Mouse (Mus musculus) left cerebral cortex, postnatal 4 days (tissue): ENCODE measurements around the gene Pcsk2. TPM values are rescaled to one million over a fixed set of nuclear protein-coding genes. Genes with fewer than 3 reads are reported as not detected.

Source experiments
- DNase-seq: peaks from one replicate; pipeline ENCODE4 v3.0.0-alpha.2; 2022
- intact Hi-C: fragments of 180-260 bp; cut with DNase I; formaldehyde crosslinking; loops from one replicate; pipeline ENCODE4 v1.15.1; 2025
- total RNA-seq, 2 experiments: library from RNA; stranded (reverse); gene quantifications; 2 replicates each; pipeline ENCODE4 v1.2.3; 2021

Pcsk2 gene
- total RNA-seq, 2 experiments from 2014 or later, result 88.0 to 94.7 TPM

DNA sequence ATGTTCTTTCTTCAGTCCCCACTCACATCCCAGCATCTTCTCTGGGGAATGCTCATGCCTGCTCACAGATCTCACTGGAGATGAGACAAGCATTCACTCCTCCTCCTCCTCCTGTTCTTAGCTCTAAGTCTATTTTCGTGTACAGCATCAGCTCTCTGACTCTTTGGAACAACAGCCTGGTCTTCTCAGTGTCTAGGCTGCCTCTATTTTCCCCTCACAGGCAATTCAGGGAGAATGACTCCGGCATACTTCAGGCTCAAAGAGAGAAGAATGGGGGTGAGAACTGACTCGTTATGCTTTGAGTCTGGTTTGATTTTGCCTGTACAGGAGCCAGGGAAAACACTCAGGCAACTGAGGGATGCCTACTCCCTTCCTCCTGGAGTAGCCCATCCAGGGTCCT, 78.0 kb downstream of the Pcsk2 start:
- intact Hi-C loops, result no loop called here
- no peak for DNase-seq

GRCm38 (mm10) chr2:143643305-143643704, 97.3 kb downstream of the Pcsk2 start:
- no peak for DNase-seq

DNA sequence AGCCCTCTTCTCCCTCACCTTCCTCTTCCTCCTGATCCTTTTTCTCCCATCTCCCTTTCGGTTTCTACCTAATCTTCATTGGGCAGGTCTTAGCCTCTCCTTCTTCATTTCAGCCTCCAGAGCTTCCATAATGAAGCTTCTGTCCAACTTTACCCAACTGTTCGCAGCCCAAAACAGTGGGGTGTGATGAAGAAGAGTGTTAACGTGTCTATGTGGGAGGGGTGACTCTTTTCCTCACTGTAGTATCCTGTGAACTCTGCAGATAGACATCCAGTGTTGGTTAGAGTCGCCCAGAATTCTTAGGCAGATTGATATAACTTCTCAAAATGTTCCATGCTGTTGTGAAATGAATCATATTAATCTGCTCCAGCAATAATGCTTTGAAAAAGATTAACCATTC, 98.4 kb downstream of the Pcsk2 start:
- intact Hi-C loops, result no loop called here
- no peak for DNase-seq

More at GRCm38 (mm10) chr2:143643305-143643704, 97.3 kb downstream of the Pcsk2 start:
- intact Hi-C loops, result no loop called here

- intact Hi-C loops, result no loop called here
- no peak for DNase-seq
These were observed 100.0 kb downstream of the Pcsk2 start for GRCm38 (mm10) chr2:143646001-143646400.

GRCm38 (mm10) chr2:143654621-143655020, 108.7 kb downstream of the Pcsk2 start:
- DNase-seq, result no peak
- intact Hi-C loops, result no loop called here

DNA sequence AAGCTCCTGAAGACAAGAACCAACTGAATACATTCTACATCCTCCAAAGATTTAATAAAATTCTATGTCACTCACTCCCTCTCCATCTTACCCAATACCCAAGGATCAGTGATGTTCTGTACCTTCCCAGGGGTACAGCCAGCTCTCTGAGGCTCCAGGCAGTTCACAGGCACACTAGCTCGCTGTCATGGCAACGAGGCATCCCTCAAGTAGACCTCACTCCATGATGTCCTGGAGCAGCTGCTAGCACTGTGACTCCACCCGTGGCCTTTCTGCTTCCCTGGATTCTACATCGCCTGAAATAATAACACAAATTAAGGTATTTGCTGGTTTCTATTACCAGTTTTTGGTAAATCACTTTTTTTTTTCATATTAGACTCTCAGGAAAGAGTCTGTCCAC, 111.0 kb downstream of the Pcsk2 start:
- intact Hi-C loops, result no loop called here
- peak; percentile 50 for DNase-seq

DNA sequence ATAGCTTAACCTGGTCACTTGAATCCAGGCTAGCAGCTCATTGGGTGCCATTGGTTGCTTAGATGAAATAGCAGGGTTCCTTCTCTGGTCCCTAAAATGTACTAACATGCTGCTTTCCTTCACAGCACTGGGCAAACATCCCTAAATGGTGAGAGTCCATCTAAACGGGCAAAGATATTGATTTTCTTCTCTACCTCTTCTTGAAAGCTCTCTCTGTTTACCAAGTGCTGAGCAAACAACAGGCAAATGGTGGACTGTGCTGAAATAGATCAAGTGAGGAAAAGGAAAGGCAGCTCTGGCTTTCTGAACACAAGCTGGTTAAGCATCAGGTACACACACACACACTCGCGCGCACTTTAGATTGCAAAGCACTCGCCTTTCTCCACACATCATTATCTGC, 120.8 kb downstream of the Pcsk2 start:
- intact Hi-C loops, result no loop called here

DNA sequence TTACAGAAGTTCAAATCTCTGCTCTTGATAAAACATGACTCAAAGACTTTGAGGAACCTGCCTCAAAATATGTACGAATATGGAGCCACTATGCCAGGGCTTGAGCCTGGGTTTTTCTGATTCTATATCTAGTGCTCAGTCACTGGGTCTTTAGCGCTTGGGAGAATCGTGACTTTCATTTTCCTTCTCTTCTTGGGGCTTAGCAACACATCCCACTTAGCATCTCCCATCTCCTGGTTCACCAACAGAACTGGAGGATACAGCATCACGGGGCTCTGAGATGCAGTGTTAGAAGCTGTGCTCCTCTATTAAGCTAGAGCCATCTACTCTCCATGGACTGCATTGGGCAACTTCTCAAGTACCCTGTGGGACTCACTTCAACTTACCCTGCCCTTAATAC, 131.9 kb downstream of the Pcsk2 start:
- no peak for DNase-seq
- intact Hi-C loops, result no loop called here

More for the DNA sequence above, 120.8 kb downstream of the Pcsk2 start:
- DNase-seq, result no peak

DNA sequence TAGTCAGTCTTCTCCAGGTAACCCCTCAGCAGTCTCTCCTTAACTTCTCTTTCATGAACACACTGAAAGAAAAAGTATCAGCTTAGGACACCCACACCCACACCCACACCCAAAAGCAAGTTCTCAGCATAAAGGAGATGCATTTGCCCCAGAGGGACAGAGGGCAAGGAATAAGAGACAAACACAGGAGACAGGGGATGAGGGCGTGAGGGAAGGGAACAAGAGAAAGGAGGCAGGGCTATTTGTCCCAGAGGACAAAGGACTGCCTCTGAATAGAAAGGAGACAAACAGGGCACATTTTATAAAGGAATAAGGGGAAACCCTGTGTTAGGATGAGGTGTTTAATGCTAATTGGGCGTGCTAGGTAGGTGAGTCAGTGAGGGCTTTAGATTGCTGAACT, 133.6 kb downstream of the Pcsk2 start:
- DNase-seq, result no peak
- intact Hi-C loops, result no loop called here

GRCm38 (mm10) chr2:143681873-143682555, 136.1 kb downstream of the Pcsk2 start:
- DNase-seq, result no peak
- intact Hi-C loops, result no loop called here

DNA sequence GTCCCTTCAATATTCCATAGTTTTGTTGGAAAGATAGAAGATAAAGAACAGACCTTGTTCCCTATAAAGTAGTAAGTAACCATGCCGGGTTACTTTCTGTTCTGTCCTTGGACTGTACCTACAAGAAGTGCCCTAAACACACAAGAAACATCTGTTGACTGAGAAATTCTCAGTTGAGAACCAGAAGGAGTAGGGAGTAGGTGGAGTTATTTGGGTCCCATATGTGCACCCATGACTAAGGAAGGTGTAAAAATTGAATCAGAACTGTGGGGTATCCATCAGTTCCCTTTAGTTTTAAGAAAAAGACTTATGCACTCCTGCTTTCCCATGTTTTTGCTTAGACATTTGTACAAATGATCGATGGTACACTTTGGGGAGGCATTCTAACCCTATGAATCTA, 137.6 kb downstream of the Pcsk2 start:
- intact Hi-C loops, result no loop called here

DNA sequence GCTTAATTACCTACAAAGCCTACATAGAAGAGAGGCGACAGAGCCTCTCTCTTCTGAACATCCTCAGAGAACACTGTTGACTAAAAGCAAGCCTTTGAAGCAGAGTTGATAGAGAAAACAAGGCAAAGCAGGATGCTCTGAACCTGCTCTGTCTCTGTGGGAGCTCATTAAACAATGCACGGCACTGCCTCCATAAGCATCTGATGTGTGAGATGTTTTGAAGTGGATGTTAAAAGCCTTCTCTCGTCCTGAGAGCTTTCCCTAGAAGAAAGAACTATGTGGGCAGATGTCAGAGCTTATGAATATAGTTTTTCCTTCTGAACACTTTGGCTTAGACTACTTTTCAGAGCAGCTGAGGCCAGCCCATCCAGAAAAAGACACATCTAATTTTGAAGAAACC, 145.3 kb downstream of the Pcsk2 start:
- intact Hi-C loops, result no loop called here
- no peak for DNase-seq

More for the DNA sequence above, 137.6 kb downstream of the Pcsk2 start:
- DNase-seq, result no peak

DNA sequence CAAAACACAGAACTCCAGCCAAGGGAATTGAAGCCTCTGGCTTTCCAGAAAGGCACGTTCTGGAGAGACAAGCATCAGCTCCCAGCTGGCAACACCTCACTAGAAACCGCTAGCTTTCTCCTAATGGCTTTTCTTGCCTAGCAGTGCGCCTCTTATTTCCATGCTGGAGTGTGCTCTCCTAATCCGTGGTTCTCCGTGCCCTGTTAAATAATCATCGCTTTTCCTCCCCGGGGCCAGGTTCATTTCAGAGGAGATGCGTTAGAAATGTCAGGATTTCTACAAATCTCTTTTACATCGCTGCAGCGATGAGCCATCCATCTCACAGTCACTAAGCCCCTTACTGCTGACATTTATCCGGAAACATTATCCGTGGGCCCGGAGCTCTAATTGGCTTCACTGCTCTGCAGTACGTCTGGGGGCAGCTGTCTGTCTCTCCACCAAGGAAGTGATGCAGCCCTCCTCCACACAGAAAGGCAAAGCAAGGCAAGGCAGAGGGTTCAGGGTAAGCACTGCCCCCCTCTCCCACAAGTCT, 150.1 kb downstream of the Pcsk2 start:
- intact Hi-C loops, result no loop called here

GRCm38 (mm10) chr2:143696704-143697103, 150.7 kb downstream of the Pcsk2 start:
- no peak for DNase-seq

More for the DNA sequence above, 150.1 kb downstream of the Pcsk2 start:
- no peak for DNase-seq

GRCm38 (mm10) chr2:143701141-143701540, 155.2 kb downstream of the Pcsk2 start:
- DNase-seq, result peak; percentile 46
- intact Hi-C loops, result no loop called here

More at GRCm38 (mm10) chr2:143696704-143697103, 150.7 kb downstream of the Pcsk2 start:
- intact Hi-C loops, result no loop called here

GRCm38 (mm10) chr2:143702931-143703344, 157.0 kb downstream of the Pcsk2 start:
- intact Hi-C loops, result no loop called here
- no peak for DNase-seq

- intact Hi-C loops, result no loop called here
- DNase-seq, result no peak
These were observed 162.2 kb downstream of the Pcsk2 start for GRCm38 (mm10) chr2:143708205-143708604.

DNA sequence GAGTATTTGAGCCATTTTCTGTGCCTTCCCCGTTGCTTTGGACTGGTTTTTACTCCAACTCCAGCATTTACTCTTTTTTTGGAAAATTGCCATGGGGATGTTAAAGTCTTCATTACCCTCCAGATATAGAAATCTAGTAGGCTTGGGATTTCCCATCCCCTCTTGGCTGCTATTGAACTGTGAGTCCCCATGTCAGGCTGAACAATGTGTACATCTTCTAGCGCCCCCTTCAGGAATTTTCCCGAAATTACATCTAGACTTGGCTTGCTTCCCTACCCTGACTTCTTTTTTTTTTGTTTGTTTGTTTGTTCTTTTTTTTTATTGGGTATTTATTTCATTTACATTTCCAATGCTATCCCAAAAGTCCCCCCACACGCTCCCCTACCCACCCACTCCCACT, 163.3 kb downstream of the Pcsk2 start:
- intact Hi-C loops, result no loop called here
- DNase-seq, result no peak

DNA sequence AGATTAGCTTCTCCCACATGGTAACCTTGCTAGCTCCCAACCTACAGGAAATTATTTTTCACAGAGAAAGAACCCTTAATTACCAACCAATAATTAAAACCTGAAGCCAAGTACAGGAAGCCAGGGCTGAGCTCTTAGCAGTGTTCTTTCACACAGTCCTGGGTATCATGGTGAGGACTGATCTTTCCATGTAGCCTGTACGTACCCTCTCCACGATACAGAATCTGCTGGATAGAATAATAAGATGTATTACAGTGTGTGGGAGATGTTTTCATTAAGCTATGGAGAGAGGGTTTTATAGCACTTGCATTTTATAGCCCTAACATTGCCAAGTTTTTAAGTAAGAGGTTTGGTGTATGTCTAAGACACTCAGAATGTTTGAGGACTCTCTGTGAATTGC, 164.0 kb downstream of the Pcsk2 start:
- intact Hi-C loops, result no loop called here
- DNase-seq, result no peak

- DNase-seq, result no peak
- intact Hi-C loops, result no loop called here
These were observed 165.9 kb downstream of the Pcsk2 start for GRCm38 (mm10) chr2:143711886-143712285.

GRCm38 (mm10) chr2:143712901-143713300, 166.9 kb downstream of the Pcsk2 start:
- intact Hi-C loops, result no loop called here
- DNase-seq, result no peak

DNA sequence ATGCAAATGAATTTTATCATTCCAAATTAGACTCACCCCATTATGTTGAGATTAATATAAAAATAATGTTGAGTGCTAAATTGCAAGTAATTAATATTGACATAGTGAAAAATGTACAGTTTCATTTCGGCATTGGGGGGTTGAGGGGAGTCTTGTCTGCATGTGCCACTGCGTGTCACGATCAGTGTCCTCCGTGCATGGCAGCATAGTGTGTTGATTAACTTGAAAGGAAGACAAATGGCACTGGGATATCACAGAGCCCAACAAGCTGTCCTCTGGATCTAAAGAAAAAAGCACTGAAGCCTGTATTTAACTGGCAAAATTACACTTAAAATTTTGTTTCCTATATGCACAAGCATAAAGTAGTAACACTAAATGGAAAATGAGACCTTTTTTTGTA, 167.9 kb downstream of the Pcsk2 start:
- no peak for DNase-seq
- intact Hi-C loops, result no loop called here

DNA sequence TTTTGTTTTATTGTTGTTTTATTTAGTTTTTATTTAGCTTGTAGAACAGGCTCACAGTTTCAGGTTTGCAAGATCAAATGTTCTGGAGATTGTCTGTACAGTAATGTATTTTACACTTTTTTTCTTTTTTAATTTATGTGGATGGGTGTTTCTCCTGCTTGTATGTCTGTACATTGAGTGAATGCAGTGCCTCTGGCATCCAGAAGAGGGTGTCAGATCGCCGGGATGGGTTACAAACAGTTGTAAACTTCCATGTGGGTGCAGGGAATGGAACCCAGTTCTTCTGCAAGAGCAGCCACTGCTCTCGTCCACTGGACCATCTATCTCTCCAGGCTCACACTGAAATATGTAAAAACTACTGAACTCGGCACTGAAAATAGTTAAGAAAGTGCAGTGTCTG, 169.2 kb downstream of the Pcsk2 start:
- no peak for DNase-seq
- intact Hi-C loops, result no loop called here
